Mouse (Mus musculus): ENCODE measurements at regions not wholly inside any gene's neighbourhood (a gene's known extent, or its start where the extent isn't known, plus 50 kb on each side); places are given as distances from the start of the nearest gene placed in this dataset.

- Histone ChIP-seq H3K9me3 (no peaks in the 10 kb centered on the region), H3K4me3 (no peak overlapping the region), H3K36me3 (no peaks in the 10 kb centered on the region), H3K9ac (no peak overlapping the region), H3K4me1 (peaks cover 21% of the 10 kb centered on the region), H3K27me3 (no peaks in the 10 kb centered on the region), H3K27ac (no peak overlapping the region), H3K4me2 (replicated peaks) (no peak overlapping the region)
- 57% methylated on average over 5 of the region's 5 CpGs for WGBS
- no peak for ATAC-seq (ENCODE audit: low FRiP score, low read depth)
These were observed 330.6 kb downstream of the Klf6 start for GRCm38 (mm10) chr13:6191915-6192295.

- Histone ChIP-seq H3K9me3 (no peaks in the 10 kb centered on the region), H3K4me2 (replicated peaks) (no peak overlapping the region), H3K36me3 (no peaks in the 10 kb centered on the region), H3K9ac (no peak overlapping the region), H3K4me1 (peaks cover 23% of the 10 kb centered on the region), H3K4me3 (no peak overlapping the region), H3K27me3 (no peaks in the 10 kb centered on the region), H3K27ac (no peak overlapping the region)
- 82% methylated on average over 5 of the region's 5 CpGs for WGBS
- ATAC-seq (ENCODE audit: low FRiP score, low read depth): no peak
These were observed 335.4 kb downstream of the Klf6 start for GRCm38 (mm10) chr13:6196690-6197089.

- Histone ChIP-seq H3K27me3 (no peaks in the 10 kb centered on the region), H3K4me2 (replicated peaks) (no peak overlapping the region), H3K27ac (no peak overlapping the region), H3K36me3 (no peaks in the 10 kb centered on the region), H3K9me3 (no peaks in the 10 kb centered on the region), H3K4me1 (peaks cover 8% of the 10 kb centered on the region; the same call in 1 of the 2 replicates), H3K9ac (no peak overlapping the region), H3K4me3 (no peak overlapping the region)
- ATAC-seq (ENCODE audit: low FRiP score, low read depth): no peak
- 90% methylated on average over 6 of the region's 6 CpGs for WGBS
These were observed 337.8 kb downstream of the Klf6 start for GRCm38 (mm10) chr13:6199107-6199506.

GRCm38 (mm10) chr13:6201516-6201915 is 340.2 kb downstream of the Klf6 start:
- Histone ChIP-seq H3K9ac (no peak overlapping the region), H3K9me3 (no peaks in the 10 kb centered on the region), H3K36me3 (no peaks in the 10 kb centered on the region), H3K4me3 (no peak overlapping the region), H3K4me1 (peaks cover 3% of the 10 kb centered on the region; the same call in 1 of the 2 replicates), H3K4me2 (replicated peaks) (no peak overlapping the region), H3K27me3 (no peaks in the 10 kb centered on the region), H3K27ac (no peak overlapping the region)
- 37% methylated on average over 1 of the region's 1 CpGs for WGBS
- no peak for ATAC-seq (ENCODE audit: low FRiP score, low read depth)

DNA sequence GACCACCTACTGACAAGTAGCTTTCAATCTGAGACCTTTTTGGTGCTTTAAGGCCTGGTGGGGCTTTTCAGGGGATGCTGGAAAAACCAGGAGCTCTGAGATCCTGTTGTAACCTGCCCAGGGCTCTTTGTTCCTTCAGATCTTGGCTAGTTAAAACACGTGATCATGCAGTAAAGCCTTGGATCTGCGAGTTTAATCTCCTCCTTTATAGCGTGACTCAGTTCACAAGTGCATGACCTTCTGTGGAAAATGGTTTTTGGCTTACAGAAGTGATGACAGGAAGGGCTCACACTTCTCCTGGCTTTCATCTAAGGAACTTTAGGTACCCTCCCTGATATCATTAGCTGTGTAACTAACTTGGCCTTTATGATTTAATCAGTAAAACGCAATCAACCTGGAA is 343.1 kb upstream of the Pitrm1 start:
- H3K27ac ChIP-seq: no peak overlapping the region
- H3K4me2 ChIP-seq (replicated peaks): no peak overlapping the region
- H3K4me3 ChIP-seq: no peak overlapping the region
- H3K4me1 ChIP-seq: peaks cover 3% of the 10 kb centered on the region; the same call in 1 of the 2 replicates
- H3K27me3 ChIP-seq: no peaks in the 10 kb centered on the region
- no peaks in the 10 kb centered on the region for H3K9me3 ChIP-seq
- H3K9ac ChIP-seq: no peak overlapping the region
- WGBS: 42% methylated on average over 4 of the region's 4 CpGs
- ATAC-seq (ENCODE audit: low FRiP score, low read depth): no peak
- H3K36me3 ChIP-seq: no peaks in the 10 kb centered on the region

GRCm38 (mm10) chr13:6212550-6212949 is 335.4 kb upstream of the Pitrm1 start:
- Histone ChIP-seq H3K4me1 (no peaks in the 10 kb centered on the region), H3K4me3 (no peak overlapping the region), H3K27ac (no peak overlapping the region), H3K27me3 (no peaks in the 10 kb centered on the region), H3K9ac (no peak overlapping the region), H3K9me3 (no peaks in the 10 kb centered on the region), H3K36me3 (no peaks in the 10 kb centered on the region), H3K4me2 (replicated peaks) (no peak overlapping the region)
- no peak for ATAC-seq (ENCODE audit: low FRiP score, low read depth)
- WGBS: 84% methylated on average over 2 of the region's 2 CpGs

DNA sequence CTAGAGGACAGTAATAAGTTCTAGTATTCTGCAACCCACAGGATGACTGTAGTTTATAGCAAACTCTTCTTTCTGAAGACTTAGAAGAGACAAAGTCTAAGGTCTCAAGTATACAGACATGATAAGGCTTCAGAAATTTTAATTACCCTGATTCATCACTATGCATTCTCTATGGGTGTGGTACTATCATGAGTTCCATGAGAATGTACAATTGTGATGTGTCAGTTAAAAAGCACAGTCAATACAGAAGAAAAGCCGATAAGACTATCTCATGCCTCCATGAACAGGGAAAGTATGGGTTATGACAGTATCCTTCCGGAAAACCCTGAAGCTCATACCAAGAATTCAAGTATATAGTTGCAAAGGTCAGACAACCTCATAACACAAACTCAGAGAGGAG is 333.8 kb upstream of the Pitrm1 start:
- 95% methylated on average over 2 of the region's 2 CpGs for WGBS
- Histone ChIP-seq H3K4me1 (no peaks in the 10 kb centered on the region), H3K36me3 (no peaks in the 10 kb centered on the region), H3K9me3 (no peaks in the 10 kb centered on the region), H3K27ac (no peak overlapping the region), H3K4me2 (replicated peaks) (no peak overlapping the region), H3K4me3 (no peak overlapping the region), H3K9ac (no peak overlapping the region), H3K27me3 (no peaks in the 10 kb centered on the region)
- no peak for ATAC-seq (ENCODE audit: low FRiP score, low read depth)

GRCm38 (mm10) chr13:6226087-6226643 is 321.8 kb upstream of the Pitrm1 start:
- Histone ChIP-seq H3K36me3 (no peaks in the 10 kb centered on the region), H3K9ac (no peak overlapping the region), H3K27me3 (no peaks in the 10 kb centered on the region), H3K9me3 (no peaks in the 10 kb centered on the region), H3K4me3 (no peak overlapping the region), H3K27ac (no peak overlapping the region), H3K4me2 (replicated peaks) (no peak overlapping the region), H3K4me1 (no peaks in the 10 kb centered on the region)
- ATAC-seq (ENCODE audit: low FRiP score, low read depth): no peak
- WGBS: 81% methylated on average over 7 of the region's 7 CpGs

DNA sequence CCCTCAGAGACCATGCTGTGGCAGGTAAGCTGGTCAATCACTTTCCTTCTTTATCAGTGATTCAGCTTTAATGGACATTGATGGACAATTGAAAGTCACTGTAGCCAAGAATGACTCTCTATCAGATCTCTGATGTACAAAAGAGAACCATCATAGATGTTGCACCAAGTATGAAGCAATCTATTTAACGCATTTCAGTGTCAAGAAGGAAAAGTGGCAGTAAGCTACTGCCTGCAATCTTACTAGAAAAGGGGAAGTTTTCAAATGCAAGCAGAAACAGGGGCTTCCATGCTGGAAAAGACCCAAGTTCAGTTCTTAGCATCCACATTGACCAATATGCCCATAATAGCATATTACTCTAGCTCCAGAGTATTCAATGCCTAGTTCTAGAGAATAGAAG is 319.7 kb upstream of the Pitrm1 start:
- H3K4me2 ChIP-seq (replicated peaks): no peak overlapping the region
- ATAC-seq (ENCODE audit: low FRiP score, low read depth): no peak

DNA sequence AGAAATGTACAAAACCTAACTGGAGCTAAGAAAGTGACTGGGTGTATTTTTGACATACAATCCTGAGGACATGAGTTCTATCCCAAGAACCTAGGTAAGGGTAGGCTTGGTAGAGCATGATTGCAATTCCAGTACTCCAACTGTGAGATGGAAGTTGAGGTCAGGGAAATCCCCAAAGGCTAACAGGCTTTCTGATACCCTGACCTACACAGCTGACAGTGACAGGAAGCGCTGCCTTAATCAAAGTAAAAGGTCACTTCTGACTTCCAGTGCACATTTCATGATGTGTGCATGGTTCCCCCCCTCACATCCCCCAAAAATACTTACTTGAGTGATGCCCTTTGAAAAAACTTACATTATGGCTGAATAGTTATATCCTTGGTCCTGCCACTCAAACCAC is 312.6 kb upstream of the Pitrm1 start:
- H3K4me1 ChIP-seq: no peaks in the 10 kb centered on the region
- WGBS: 94% methylated on average over 1 of the region's 1 CpGs
- H3K27ac ChIP-seq: no peak overlapping the region
- no peak for ATAC-seq (ENCODE audit: low FRiP score, low read depth)
- H3K9me3 ChIP-seq: no peaks in the 10 kb centered on the region
- H3K36me3 ChIP-seq: no peaks in the 10 kb centered on the region
- no peak overlapping the region for H3K4me3 ChIP-seq
- H3K9ac ChIP-seq: no peak overlapping the region
- no peaks in the 10 kb centered on the region for H3K27me3 ChIP-seq
- H3K4me2 ChIP-seq (replicated peaks): no peak overlapping the region

More for the DNA sequence above, 319.7 kb upstream of the Pitrm1 start:
- H3K27ac ChIP-seq: no peak overlapping the region
- H3K27me3 ChIP-seq: no peaks in the 10 kb centered on the region
- no peaks in the 10 kb centered on the region for H3K4me1 ChIP-seq
- H3K36me3 ChIP-seq: no peaks in the 10 kb centered on the region
- H3K9ac ChIP-seq: no peak overlapping the region
- H3K9me3 ChIP-seq: no peaks in the 10 kb centered on the region
- H3K4me3 ChIP-seq: no peak overlapping the region
- WGBS: 94% methylated on average over 1 of the region's 1 CpGs

DNA sequence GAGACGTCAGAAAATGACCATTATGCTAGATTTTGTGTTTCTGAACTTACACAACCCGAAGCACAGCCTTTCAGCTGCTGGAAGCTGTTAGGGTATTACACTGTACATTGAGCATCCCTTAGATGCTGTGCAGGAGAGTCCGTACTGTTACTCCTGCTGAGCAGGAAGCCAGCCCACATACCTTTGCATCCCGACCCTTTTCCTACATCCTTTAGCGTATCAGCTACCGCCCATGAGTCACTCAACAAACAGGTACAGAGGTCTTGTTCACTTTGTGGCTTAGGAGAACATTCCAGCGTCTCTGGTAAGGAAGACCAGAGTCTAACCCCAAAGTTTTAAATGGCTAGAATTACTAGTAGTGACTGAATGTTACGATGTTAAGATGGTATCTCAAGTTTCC is 311.4 kb upstream of the Pitrm1 start:
- H3K27me3 ChIP-seq: no peaks in the 10 kb centered on the region
- H3K27ac ChIP-seq: no peak overlapping the region
- no peaks in the 10 kb centered on the region for H3K4me1 ChIP-seq
- ATAC-seq (ENCODE audit: low FRiP score, low read depth): no peak
- no peaks in the 10 kb centered on the region for H3K36me3 ChIP-seq
- no peak overlapping the region for H3K9ac ChIP-seq
- no peak overlapping the region for H3K4me3 ChIP-seq
- no peaks in the 10 kb centered on the region for H3K9me3 ChIP-seq
- WGBS: 77% methylated on average over 8 of the region's 8 CpGs
- H3K4me2 ChIP-seq (replicated peaks): no peak overlapping the region

GRCm38 (mm10) chr13:6237201-6237600 is 310.7 kb upstream of the Pitrm1 start:
- no peaks in the 10 kb centered on the region for H3K4me1 ChIP-seq
- no peak overlapping the region for H3K4me3 ChIP-seq
- H3K27me3 ChIP-seq: no peaks in the 10 kb centered on the region
- H3K27ac ChIP-seq: no peak overlapping the region
- no peak overlapping the region for H3K4me2 ChIP-seq (replicated peaks)
- WGBS: 78% methylated on average over 3 of the region's 3 CpGs
- ATAC-seq (ENCODE audit: low FRiP score, low read depth): no peak
- H3K9ac ChIP-seq: no peak overlapping the region
- H3K36me3 ChIP-seq: no peaks in the 10 kb centered on the region
- H3K9me3 ChIP-seq: no peaks in the 10 kb centered on the region

DNA sequence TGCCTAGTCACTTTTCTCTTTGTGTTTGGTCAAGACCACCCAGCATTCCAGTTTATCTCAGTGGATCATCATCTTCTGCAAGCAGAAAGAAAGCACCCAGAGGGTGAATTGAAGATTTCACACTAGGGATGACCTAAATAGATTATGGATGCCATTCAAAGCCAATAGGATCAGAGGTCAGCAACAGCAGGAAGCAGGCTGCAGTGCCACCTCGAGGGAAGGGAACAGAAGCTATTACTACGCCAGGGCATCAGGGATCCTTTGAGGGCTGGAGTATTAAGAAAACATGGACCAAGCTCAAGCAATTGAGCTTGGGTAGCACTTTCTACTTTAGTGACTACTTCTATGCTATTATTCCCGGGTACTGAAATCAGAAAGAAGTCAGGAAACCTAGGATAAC is 307.1 kb upstream of the Pitrm1 start:
- Histone ChIP-seq H3K4me2 (replicated peaks) (no peak overlapping the region), H3K36me3 (no peaks in the 10 kb centered on the region), H3K27me3 (no peaks in the 10 kb centered on the region), H3K9me3 (no peaks in the 10 kb centered on the region), H3K4me1 (no peaks in the 10 kb centered on the region), H3K9ac (no peak overlapping the region), H3K4me3 (no peak overlapping the region), H3K27ac (no peak overlapping the region)
- ATAC-seq (ENCODE audit: low FRiP score, low read depth): no peak
- 66% methylated on average over 3 of the region's 3 CpGs for WGBS

Measured in limb, embryonic 13.5 days (tissue).